Mouse (Mus musculus): ENCODE measurements at regions not wholly inside any gene's neighbourhood (a gene's known extent, or its start where the extent isn't known, plus 50 kb on each side); places are given as distances from the start of the nearest gene placed in this dataset.
"Not testable (repeated sequence)": the region's sequence is repeated elsewhere in the genome, so short reads cannot be mapped to it uniquely, and the experiment has no call there.

- not testable (repeated sequence) for TF ChIP-seq POLR2A (IDR thresholded peaks at IDR 0.05; ENCODE audit: borderline replicate concordance, control insufficient read depth, low read depth, low read length); CTCF (IDR thresholded peaks at IDR 0.05; ENCODE audit: control insufficient read depth, insufficient read depth, low read length)
Measured at GRCm38 (mm10) chr10:9327881-9328280, 347.1 kb downstream of the Samd5 start.

All from bone marrow, adult 2 months (tissue).